Mouse (Mus musculus): ENCODE measurements around the gene Qprt. TPM values are rescaled to one million over a fixed set of nuclear protein-coding genes. Genes with fewer than 3 reads are reported as not detected.

Gene Qprt
- polyA plus RNA-seq, 1 experiment from 2014 or later = 11.3 TPM

GRCm38 (mm10) chr7:127117948-127118347 lies 4.1 kb downstream of the Qprt start:
- WGBS = 56% methylated on average over 5 of the region's 5 CpGs
- H3K4me3 ChIP-seq = no peak overlapping the region
- no peak overlapping the region for H3K27ac ChIP-seq
- H3K36me3 ChIP-seq (replicated peaks) = no peaks in the 10 kb centered on the region
- no peak for DNase-seq (ENCODE audit: extremely low spot score, low spot score)
- H3K27me3 ChIP-seq (ENCODE audit: poor library complexity, severe bottlenecking) = peaks cover 33% of the 10 kb centered on the region
- H3K4me1 ChIP-seq = peaks cover 56% of the 10 kb centered on the region
- H3K9me3 ChIP-seq = no peaks in the 10 kb centered on the region

- Histone ChIP-seq H3K4me1 (peaks cover 46% of the 10 kb centered on the region), H3K4me3 (no peak overlapping the region), H3K36me3 (replicated peaks) (no peaks in the 10 kb centered on the region), H3K27me3 (ENCODE audit: poor library complexity, severe bottlenecking) (peaks cover 19% of the 10 kb centered on the region), H3K27ac (no peak overlapping the region), H3K9me3 (no peaks in the 10 kb centered on the region)
- no peak for DNase-seq (ENCODE audit: extremely low spot score, low spot score)
- 67% methylated on average over 11 of the region's 11 CpGs for WGBS
Observed at GRCm38 (mm10) chr7:127116331-127116935, 5.6 kb downstream of the Qprt start.

GRCm38 (mm10) chr7:127114920-127115319 lies 7.1 kb downstream of the Qprt start:
- WGBS = 88% methylated on average over 11 of the region's 11 CpGs

GRCm38 (mm10) chr7:127113614-127114259 lies 8.3 kb downstream of the Qprt start:
- 64% methylated on average over 12 of the region's 12 CpGs for WGBS
- Histone ChIP-seq H3K36me3 (replicated peaks) (no peaks in the 10 kb centered on the region), H3K9me3 (no peaks in the 10 kb centered on the region), H3K27me3 (ENCODE audit: poor library complexity, severe bottlenecking) (no peaks in the 10 kb centered on the region), H3K27ac (no peak overlapping the region), H3K4me3 (no peak overlapping the region), H3K4me1 (peaks cover 31% of the 10 kb centered on the region)
- DNase-seq (ENCODE audit: extremely low spot score, low spot score) = no peak

More at GRCm38 (mm10) chr7:127114920-127115319, 7.1 kb downstream of the Qprt start:
- H3K27ac ChIP-seq = no peak overlapping the region
- H3K9me3 ChIP-seq = no peaks in the 10 kb centered on the region
- H3K27me3 ChIP-seq (ENCODE audit: poor library complexity, severe bottlenecking) = peaks cover 4% of the 10 kb centered on the region
- H3K4me3 ChIP-seq = no peak overlapping the region
- H3K4me1 ChIP-seq = peaks cover 38% of the 10 kb centered on the region
- DNase-seq (ENCODE audit: extremely low spot score, low spot score) = no peak
- H3K36me3 ChIP-seq (replicated peaks) = no peaks in the 10 kb centered on the region

- Histone ChIP-seq H3K27ac (no peak overlapping the region), H3K4me1 (peaks cover 25% of the 10 kb centered on the region), H3K9me3 (no peaks in the 10 kb centered on the region), H3K36me3 (replicated peaks) (no peaks in the 10 kb centered on the region), H3K4me3 (no peak overlapping the region), H3K27me3 (ENCODE audit: poor library complexity, severe bottlenecking) (no peaks in the 10 kb centered on the region)
- WGBS = 61% methylated on average over 9 of the region's 9 CpGs
- no peak for DNase-seq (ENCODE audit: extremely low spot score, low spot score)
Observed at GRCm38 (mm10) chr7:127112921-127113597, 9.0 kb downstream of the Qprt start.

GRCm38 (mm10) chr7:127112251-127112841 lies 9.7 kb downstream of the Qprt start:
- Histone ChIP-seq H3K4me1 (peaks cover 18% of the 10 kb centered on the region), H3K27ac (no peak overlapping the region), H3K27me3 (ENCODE audit: poor library complexity, severe bottlenecking) (no peaks in the 10 kb centered on the region), H3K4me3 (no peak overlapping the region), H3K9me3 (no peaks in the 10 kb centered on the region), H3K36me3 (replicated peaks) (no peaks in the 10 kb centered on the region)
- DNase-seq (ENCODE audit: extremely low spot score, low spot score) = no peak
- 82% methylated on average over 12 of the region's 12 CpGs for WGBS

- H3K4me1 ChIP-seq = peaks cover 16% of the 10 kb centered on the region
- H3K36me3 ChIP-seq (replicated peaks) = no peaks in the 10 kb centered on the region
- no peak overlapping the region for H3K4me3 ChIP-seq
- WGBS = 52% methylated on average over 6 of the region's 6 CpGs
- no peaks in the 10 kb centered on the region for H3K27me3 ChIP-seq (ENCODE audit: poor library complexity, severe bottlenecking)
- DNase-seq (ENCODE audit: extremely low spot score, low spot score) = peak; percentile 61
- no peak overlapping the region for H3K27ac ChIP-seq
- H3K9me3 ChIP-seq = no peaks in the 10 kb centered on the region
Observed at GRCm38 (mm10) chr7:127111461-127111860, 10.6 kb downstream of the Qprt start.

GRCm38 (mm10) chr7:127110239-127111007 lies 11.6 kb downstream of the Qprt start:
- H3K27me3 ChIP-seq (ENCODE audit: poor library complexity, severe bottlenecking) = no peaks in the 10 kb centered on the region
- peaks cover 15% of the 10 kb centered on the region for H3K4me1 ChIP-seq
- H3K4me3 ChIP-seq = no peak overlapping the region
- no peaks in the 10 kb centered on the region for H3K36me3 ChIP-seq (replicated peaks)
- WGBS = 56% methylated on average over 18 of the region's 18 CpGs
- DNase-seq (ENCODE audit: extremely low spot score, low spot score) = peak; percentile 74
- no peak overlapping the region for H3K27ac ChIP-seq
- H3K9me3 ChIP-seq = no peaks in the 10 kb centered on the region

- H3K4me3 ChIP-seq = no peak overlapping the region
- H3K27me3 ChIP-seq (ENCODE audit: poor library complexity, severe bottlenecking) = no peaks in the 10 kb centered on the region
- 76% methylated on average over 7 of the region's 7 CpGs for WGBS
- no peaks in the 10 kb centered on the region for H3K36me3 ChIP-seq (replicated peaks)
- peak overlapping the region; percentile 86 for H3K27ac ChIP-seq
- peaks cover 20% of the 10 kb centered on the region for H3K4me1 ChIP-seq
- H3K9me3 ChIP-seq = no peaks in the 10 kb centered on the region
- DNase-seq (ENCODE audit: extremely low spot score, low spot score) = no peak
Observed at GRCm38 (mm10) chr7:127105551-127105950, 16.5 kb downstream of the Qprt start.

GRCm38 (mm10) chr7:127104560-127105332 lies 17.3 kb downstream of the Qprt start:
- Histone ChIP-seq H3K36me3 (replicated peaks) (no peaks in the 10 kb centered on the region), H3K27ac (peak overlapping the region; percentile 86), H3K27me3 (ENCODE audit: poor library complexity, severe bottlenecking) (no peaks in the 10 kb centered on the region), H3K4me3 (peak overlapping the region; percentile 47), H3K4me1 (peaks cover 16% of the 10 kb centered on the region), H3K9me3 (no peaks in the 10 kb centered on the region)
- WGBS = 16% methylated on average over 17 of the region's 17 CpGs
- peak; percentile 79 for DNase-seq (ENCODE audit: extremely low spot score, low spot score)

- H3K9me3 ChIP-seq = no peaks in the 10 kb centered on the region
- H3K27ac ChIP-seq = peak overlapping the region; percentile 86
- no peaks in the 10 kb centered on the region for H3K27me3 ChIP-seq (ENCODE audit: poor library complexity, severe bottlenecking)
- no peak overlapping the region for H3K4me3 ChIP-seq
- DNase-seq (ENCODE audit: extremely low spot score, low spot score) = no peak
- no peaks in the 10 kb centered on the region for H3K36me3 ChIP-seq (replicated peaks)
- 69% methylated on average over 6 of the region's 6 CpGs for WGBS
- H3K4me1 ChIP-seq = peaks cover 16% of the 10 kb centered on the region
Observed at GRCm38 (mm10) chr7:127103960-127104359, 18.1 kb downstream of the Qprt start.

- Histone ChIP-seq H3K27ac (no peak overlapping the region), H3K4me1 (peaks cover 16% of the 10 kb centered on the region), H3K27me3 (ENCODE audit: poor library complexity, severe bottlenecking) (no peaks in the 10 kb centered on the region), H3K4me3 (no peak overlapping the region), H3K9me3 (no peaks in the 10 kb centered on the region), H3K36me3 (replicated peaks) (no peaks in the 10 kb centered on the region)
- WGBS = 84% methylated on average over 6 of the region's 6 CpGs
- no peak for DNase-seq (ENCODE audit: extremely low spot score, low spot score)
Observed at GRCm38 (mm10) chr7:127102148-127102547, 19.9 kb downstream of the Qprt start.
